Mouse (Mus musculus): ENCODE results near the gene Zcchc14. TPM values are rescaled to one million over a fixed set of nuclear protein-coding genes. Genes with fewer than 3 reads are reported as not detected.

Gene Zcchc14
- total RNA-seq, 1 experiment = 18.6 TPM

DNA sequence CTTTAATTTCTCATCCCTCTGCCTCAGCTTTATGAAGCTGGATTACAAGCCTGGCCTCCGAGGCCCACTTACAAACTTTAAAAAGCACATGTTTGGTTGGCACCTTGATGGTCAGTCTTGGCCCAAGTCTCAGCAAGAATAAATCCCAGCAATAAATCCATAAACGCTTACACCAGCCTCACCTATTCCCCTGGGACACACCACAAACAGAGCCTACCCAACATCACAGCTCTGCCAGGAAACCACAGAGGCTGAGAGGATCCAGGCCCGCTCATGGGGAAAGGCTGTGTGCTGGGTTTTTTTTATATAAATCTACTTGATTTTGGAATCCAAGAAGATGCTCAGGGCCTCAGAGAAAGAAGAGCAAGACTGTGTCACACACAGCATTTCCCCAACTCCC, 77.0 kb downstream of the Zcchc14 start:
- no peak for DNase-seq (ENCODE audit: low read depth, low spot score)
- Histone ChIP-seq H3K9ac (ENCODE audit: insufficient read depth, low read depth, low read length, poor library complexity, severe bottlenecking) (no peak overlapping the region), H3K4me1 (ENCODE audit: control insufficient read depth in 2 of 2, insufficient read depth in 2 of 2, low read length in 2 of 2, poor library complexity in 1 of 2) (peaks cover 2 to 35% of the 10 kb centered on the region in 2 experiments; a peak in 3 of 4 replicates), H3K27ac (ENCODE audit: insufficient read depth, low read depth, low read length, poor library complexity, severe bottlenecking) (no peak overlapping the region), H3K4me3 (ENCODE audit: insufficient read depth in 1 of 2, low read depth in 1 of 2, low read length in 2 of 2, poor library complexity in 1 of 2, severe bottlenecking in 1 of 2) (no peak overlapping the region), H3K9me3 (ENCODE audit: control insufficient read depth, insufficient read depth, low read depth, low read length) (no peaks in the 10 kb centered on the region), H3K36me3 (ENCODE audit: control insufficient read depth, insufficient read depth, low read length, poor library complexity, severe bottlenecking) (no peaks in the 10 kb centered on the region)
- no peak for TF ChIP-seq HCFC1 (IDR thresholded peaks at IDR 0.05; ENCODE audit: borderline replicate concordance, insufficient read depth, low read length)
- TF ChIP-seq MAFK (IDR thresholded peaks at IDR 0.05; ENCODE audit: insufficient read depth, low read depth, low read length) = no peak
- TF ChIP-seq ZC3H11A (IDR thresholded peaks at IDR 0.05; ENCODE audit: borderline replicate concordance, low read depth, low read length) = no peak
- TF ChIP-seq ZNF384 (IDR thresholded peaks at IDR 0.05; ENCODE audit: low read depth, low read length) = no peak
- in situ Hi-C loops (cut with MboI; ENCODE audit: low sequenced_read_pairs in 2 of 2, unreplicated experiment in 2 of 2) = no loop called here

GRCm38 (mm10) chr8:121573275-121573674, 79.4 kb downstream of the Zcchc14 start:
- Histone ChIP-seq H3K36me3 (ENCODE audit: control insufficient read depth, insufficient read depth, low read length, poor library complexity, severe bottlenecking) (no peaks in the 10 kb centered on the region), H3K27ac (ENCODE audit: insufficient read depth, low read depth, low read length, poor library complexity, severe bottlenecking) (no peak overlapping the region), H3K9ac (ENCODE audit: insufficient read depth, low read depth, low read length, poor library complexity, severe bottlenecking) (no peak overlapping the region), H3K9me3 (ENCODE audit: control insufficient read depth, insufficient read depth, low read depth, low read length) (no peaks in the 10 kb centered on the region), H3K4me1 (ENCODE audit: control insufficient read depth in 2 of 2, insufficient read depth in 2 of 2, low read length in 2 of 2, poor library complexity in 1 of 2) (peaks cover 2 to 25% of the 10 kb centered on the region in 2 experiments; a peak in 3 of 4 replicates), H3K4me3 (ENCODE audit: insufficient read depth in 1 of 2, low read depth in 1 of 2, low read length in 2 of 2, poor library complexity in 1 of 2, severe bottlenecking in 1 of 2) (no peak overlapping the region)
- TF ChIP-seq ZNF384 (IDR thresholded peaks at IDR 0.05; ENCODE audit: low read depth, low read length) = no peak
- no peak for TF ChIP-seq CHD2 (IDR thresholded peaks at IDR 0.05; ENCODE audit: low read depth, low read length)
- TF ChIP-seq HCFC1 (IDR thresholded peaks at IDR 0.05; ENCODE audit: borderline replicate concordance, insufficient read depth, low read length) = no peak
- TF ChIP-seq ZC3H11A (IDR thresholded peaks at IDR 0.05; ENCODE audit: borderline replicate concordance, low read depth, low read length) = no peak
- TF ChIP-seq MAFK (IDR thresholded peaks at IDR 0.05; ENCODE audit: insufficient read depth, low read depth, low read length) = no peak
- no peak for DNase-seq (ENCODE audit: low read depth, low spot score)
- in situ Hi-C loops (cut with MboI; ENCODE audit: low sequenced_read_pairs in 2 of 2, unreplicated experiment in 2 of 2) = no loop called here

DNA sequence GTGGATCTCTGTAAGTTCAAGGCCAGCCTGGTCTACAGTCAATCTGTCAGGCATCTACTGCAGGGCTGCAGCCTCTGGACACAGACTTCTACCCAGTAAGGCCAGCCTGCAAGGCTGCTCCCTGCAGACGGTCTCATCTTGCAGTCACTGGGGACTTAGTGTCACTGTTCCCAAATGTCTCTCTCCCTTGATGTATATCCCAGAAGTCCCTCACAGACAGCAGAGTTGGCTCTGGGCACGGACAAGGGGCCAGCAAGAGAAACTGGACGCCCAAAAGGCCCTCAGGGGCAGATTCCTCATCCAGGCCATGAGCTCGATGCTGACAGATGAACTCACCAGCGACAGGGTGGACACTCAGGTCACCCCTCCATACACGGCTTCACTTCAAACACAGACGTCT, 80.6 kb downstream of the Zcchc14 start:
- Histone ChIP-seq H3K9me3 (ENCODE audit: control insufficient read depth, insufficient read depth, low read depth, low read length) (no peaks in the 10 kb centered on the region), H3K4me1 (ENCODE audit: control insufficient read depth in 2 of 2, insufficient read depth in 2 of 2, low read length in 2 of 2, poor library complexity in 1 of 2) (peaks cover 2 to 24% of the 10 kb centered on the region in 2 experiments; a peak in 3 of 4 replicates), H3K4me3 (ENCODE audit: insufficient read depth in 1 of 2, low read depth in 1 of 2, low read length in 2 of 2, poor library complexity in 1 of 2, severe bottlenecking in 1 of 2) (no peak overlapping the region), H3K27ac (ENCODE audit: insufficient read depth, low read depth, low read length, poor library complexity, severe bottlenecking) (no peak overlapping the region), H3K36me3 (ENCODE audit: control insufficient read depth, insufficient read depth, low read length, poor library complexity, severe bottlenecking) (no peaks in the 10 kb centered on the region), H3K9ac (ENCODE audit: insufficient read depth, low read depth, low read length, poor library complexity, severe bottlenecking) (no peak overlapping the region)
- in situ Hi-C loops (cut with MboI; ENCODE audit: low sequenced_read_pairs in 2 of 2, unreplicated experiment in 2 of 2) = no loop called here
- TF ChIP-seq MAFK (IDR thresholded peaks at IDR 0.05; ENCODE audit: insufficient read depth, low read depth, low read length) (no peak), ZNF384 (IDR thresholded peaks at IDR 0.05; ENCODE audit: low read depth, low read length) (no peak), CHD2 (IDR thresholded peaks at IDR 0.05; ENCODE audit: low read depth, low read length) (no peak)
- DNase-seq (ENCODE audit: low read depth, low spot score) = no peak

DNA sequence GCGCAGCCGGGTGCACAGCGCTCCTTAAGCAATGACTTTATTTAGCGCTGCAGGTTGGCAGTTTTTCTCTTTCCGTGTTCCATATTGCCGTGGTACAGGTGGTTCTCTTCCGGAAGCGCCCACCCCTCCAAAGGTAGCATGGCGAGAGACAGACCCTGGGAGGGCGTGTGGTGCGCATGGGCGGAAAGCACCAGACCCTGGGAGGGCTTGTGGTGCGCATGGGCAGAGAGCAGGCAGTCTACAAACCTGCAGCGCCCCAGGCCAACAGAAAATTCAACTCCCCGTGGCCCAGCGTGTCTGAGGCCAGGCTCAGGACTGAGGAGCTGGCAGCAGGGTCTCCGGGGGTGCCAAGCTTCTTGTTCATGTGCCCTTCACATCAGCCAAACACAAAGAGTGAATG, 81.9 kb downstream of the Zcchc14 start:
- Histone ChIP-seq H3K9me3 (ENCODE audit: control insufficient read depth, insufficient read depth, low read depth, low read length) (no peaks in the 10 kb centered on the region), H3K27ac (ENCODE audit: insufficient read depth, low read depth, low read length, poor library complexity, severe bottlenecking) (no peak overlapping the region), H3K4me3 (ENCODE audit: insufficient read depth in 1 of 2, low read depth in 1 of 2, low read length in 2 of 2, poor library complexity in 1 of 2, severe bottlenecking in 1 of 2) (peak overlapping the region; percentile 46 to 59), H3K4me1 (ENCODE audit: control insufficient read depth in 2 of 2, insufficient read depth in 2 of 2, low read length in 2 of 2, poor library complexity in 1 of 2) (peaks cover 2 to 14% of the 10 kb centered on the region in 2 experiments; a peak in 3 of 4 replicates), H3K9ac (ENCODE audit: insufficient read depth, low read depth, low read length, poor library complexity, severe bottlenecking) (peak overlapping the region; percentile 33; the same call in 1 of the 2 replicates), H3K36me3 (ENCODE audit: control insufficient read depth, insufficient read depth, low read length, poor library complexity, severe bottlenecking) (no peaks in the 10 kb centered on the region)
- in situ Hi-C loops (cut with MboI; ENCODE audit: low sequenced_read_pairs in 2 of 2, unreplicated experiment in 2 of 2) = no loop called here
- no peak for DNase-seq (ENCODE audit: low read depth, low spot score)
- TF ChIP-seq CHD2 (IDR thresholded peaks at IDR 0.05; ENCODE audit: low read depth, low read length) = no peak
- TF ChIP-seq MAFK (IDR thresholded peaks at IDR 0.05; ENCODE audit: insufficient read depth, low read depth, low read length) = no peak
- no peak for TF ChIP-seq ZNF384 (IDR thresholded peaks at IDR 0.05; ENCODE audit: low read depth, low read length)
- no peak for TF ChIP-seq ZC3H11A (IDR thresholded peaks at IDR 0.05; ENCODE audit: borderline replicate concordance, low read depth, low read length)
- no peak for TF ChIP-seq HCFC1 (IDR thresholded peaks at IDR 0.05; ENCODE audit: borderline replicate concordance, insufficient read depth, low read length)

DNA sequence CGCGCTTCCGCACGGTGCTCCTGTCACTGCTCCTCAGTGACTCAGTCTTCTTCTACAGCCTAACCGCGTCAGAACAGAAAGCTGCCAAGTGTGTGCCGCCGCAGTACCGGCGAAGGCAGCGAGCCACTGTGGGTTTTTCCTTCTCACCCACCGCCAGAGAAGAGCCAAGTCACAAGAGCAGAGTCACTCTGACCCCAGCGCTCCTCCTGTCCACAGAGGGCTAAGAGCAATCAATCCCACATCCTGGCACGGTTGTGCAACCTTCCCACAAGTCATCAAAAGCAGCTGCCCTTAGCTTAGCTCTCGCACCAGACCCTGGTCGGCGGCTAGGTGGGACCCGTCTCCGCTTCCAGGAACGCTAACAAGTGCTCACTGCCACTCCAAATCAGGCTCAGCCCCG, 82.4 kb downstream of the Zcchc14 start:
- no peaks in the 10 kb centered on the region for H3K36me3 ChIP-seq (ENCODE audit: control insufficient read depth, insufficient read depth, low read length, poor library complexity, severe bottlenecking)
- no peak for TF ChIP-seq MAFK (IDR thresholded peaks at IDR 0.05; ENCODE audit: insufficient read depth, low read depth, low read length)
- no peak for TF ChIP-seq HCFC1 (IDR thresholded peaks at IDR 0.05; ENCODE audit: borderline replicate concordance, insufficient read depth, low read length)
- TF ChIP-seq ZNF384 (IDR thresholded peaks at IDR 0.05; ENCODE audit: low read depth, low read length) = no peak
- TF ChIP-seq ZC3H11A (IDR thresholded peaks at IDR 0.05; ENCODE audit: borderline replicate concordance, low read depth, low read length) = no peak
- no peak for TF ChIP-seq CHD2 (IDR thresholded peaks at IDR 0.05; ENCODE audit: low read depth, low read length)
- H3K4me1 ChIP-seq (ENCODE audit: control insufficient read depth in 2 of 2, insufficient read depth in 2 of 2, low read length in 2 of 2, poor library complexity in 1 of 2) = peaks cover 2 to 14% of the 10 kb centered on the region in 2 experiments; a peak in 3 of 4 replicates
- peak overlapping the region; percentile 46 to 59 for H3K4me3 ChIP-seq (ENCODE audit: insufficient read depth in 1 of 2, low read depth in 1 of 2, low read length in 2 of 2, poor library complexity in 1 of 2, severe bottlenecking in 1 of 2)
- in situ Hi-C loops (cut with MboI; ENCODE audit: low sequenced_read_pairs in 2 of 2, unreplicated experiment in 2 of 2) = no loop called here
- no peaks in the 10 kb centered on the region for H3K9me3 ChIP-seq (ENCODE audit: control insufficient read depth, insufficient read depth, low read depth, low read length)
- no peak for DNase-seq (ENCODE audit: low read depth, low spot score)
- no peak overlapping the region for H3K27ac ChIP-seq (ENCODE audit: insufficient read depth, low read depth, low read length, poor library complexity, severe bottlenecking)
- peak overlapping the region; percentile 33; the same call in 1 of the 2 replicates for H3K9ac ChIP-seq (ENCODE audit: insufficient read depth, low read depth, low read length, poor library complexity, severe bottlenecking)

Measured in ES-E14 (cell line).